Mouse (Mus musculus): ENCODE data around the gene Gtdc1. TPM values are rescaled to one million over a fixed set of nuclear protein-coding genes. Genes with fewer than 3 reads are reported as not detected.
A peak's percentile ranks its signal among the peaks of the same experiment; 100 is the strongest.

Gene Gtdc1
- polyA plus RNA-seq (2015; fragmentation: Nextera tagmentation; extraction: Ambion mirVana), result 15.6 and 18.9 TPM in 2 replicates

DNA sequence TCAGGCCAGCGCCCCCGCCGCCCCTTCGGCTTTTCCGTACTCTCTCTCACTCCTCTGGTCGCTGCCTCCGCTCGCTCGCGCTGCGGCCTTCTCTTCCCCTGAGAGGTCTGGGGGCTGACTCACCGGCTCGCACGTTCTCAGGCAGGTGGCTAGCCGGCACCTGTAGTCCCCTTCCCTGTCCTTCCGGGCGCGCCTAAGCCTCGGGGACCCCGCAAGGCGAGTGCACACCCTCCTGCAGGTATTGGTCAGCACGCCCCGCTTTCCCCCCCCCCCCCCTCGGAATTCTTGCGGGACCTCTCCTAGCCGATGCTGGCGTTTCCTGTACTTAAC is at the start of gene Gtdc1:
Gene Gtdc1, minus strand, starts transcription at position 176 of the 330 bp plus-strand sequence.
- H3K9me3 ChIP-seq, result no peaks in the 10 kb centered on the region
- ATAC-seq (ENCODE audit: low read depth), result peak; percentile 75; the same call in 1 of the 2 replicates
- peak within 1 kb of the TSS; percentile 76 for H3K4me3 ChIP-seq
- H3K36me3 ChIP-seq, result no peaks in the 10 kb centered on the region
- peaks cover 10% of the 10 kb centered on the region for H3K4me1 ChIP-seq (replicated peaks)
- 2% methylated on average over 22 of the region's 27 CpGs for WGBS
- peak within 1 kb of the TSS; percentile 78 for H3K4me2 ChIP-seq
- no peaks in the 10 kb centered on the region for H3K27me3 ChIP-seq
- H3K9ac ChIP-seq, result peak within 1 kb of the TSS; percentile 87
- H3K27ac ChIP-seq (replicated peaks), result peak within 1 kb of the TSS; percentile 95

DNA sequence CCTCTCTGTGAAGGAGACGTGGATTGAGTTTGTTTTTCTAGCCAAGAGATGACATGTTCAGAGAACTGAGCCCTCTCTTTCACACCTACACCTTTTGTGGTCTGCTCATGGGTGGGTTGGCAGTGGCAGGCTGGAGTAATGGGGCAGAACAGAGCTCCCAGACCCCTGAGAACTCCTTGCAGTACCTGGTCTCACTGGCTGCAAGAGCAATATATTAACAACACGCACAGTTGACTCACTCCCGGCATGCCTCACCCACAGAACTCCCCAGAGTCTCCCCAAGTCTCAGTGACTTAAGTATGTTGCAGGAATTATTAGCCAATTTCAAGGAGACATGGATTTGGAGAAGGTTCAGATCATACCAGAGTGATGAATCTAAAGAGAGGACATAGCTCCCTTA is 49.6 kb upstream of the Gtdc1 start:
- no peak for ATAC-seq (ENCODE audit: low read depth)

DNA sequence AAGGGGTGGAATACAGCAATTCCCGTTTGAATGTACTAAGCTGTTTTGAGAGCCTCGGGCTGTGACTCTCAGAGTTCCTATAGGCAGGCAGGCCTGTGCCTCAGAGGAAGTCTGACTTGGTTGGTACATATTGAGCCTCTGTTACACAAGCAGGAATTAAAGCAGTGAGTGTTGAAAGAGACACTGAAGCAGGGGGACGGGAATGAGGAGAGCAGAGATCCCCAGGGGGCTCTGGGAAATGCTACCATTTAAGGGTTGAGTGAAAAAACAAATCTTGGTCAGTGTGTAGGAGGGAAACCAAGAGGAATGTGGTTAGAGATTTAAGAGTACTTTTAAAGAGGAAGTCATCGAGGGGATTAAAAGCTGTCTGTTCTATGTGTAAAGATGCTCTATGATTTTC is 49.0 kb upstream of the Gtdc1 start:
- Histone ChIP-seq H3K4me2 (no peak overlapping the region), H3K4me1 (replicated peaks) (peaks cover 15% of the 10 kb centered on the region), H3K9me3 (no peaks in the 10 kb centered on the region), H3K27ac (replicated peaks) (no peak overlapping the region), H3K36me3 (no peaks in the 10 kb centered on the region), H3K27me3 (no peaks in the 10 kb centered on the region), H3K4me3 (no peak overlapping the region), H3K9ac (no peak overlapping the region)
- 44% methylated on average over 4 of the region's 4 CpGs for WGBS
- ATAC-seq (ENCODE audit: low read depth), result no peak

More for the DNA sequence above, 49.6 kb upstream of the Gtdc1 start:
- WGBS, result 62% methylated on average over 3 of the region's 3 CpGs
- Histone ChIP-seq H3K4me3 (no peak overlapping the region), H3K9me3 (no peaks in the 10 kb centered on the region), H3K9ac (no peak overlapping the region), H3K4me2 (no peak overlapping the region), H3K36me3 (no peaks in the 10 kb centered on the region), H3K27me3 (no peaks in the 10 kb centered on the region), H3K4me1 (replicated peaks) (peaks cover 15% of the 10 kb centered on the region), H3K27ac (replicated peaks) (no peak overlapping the region)

DNA sequence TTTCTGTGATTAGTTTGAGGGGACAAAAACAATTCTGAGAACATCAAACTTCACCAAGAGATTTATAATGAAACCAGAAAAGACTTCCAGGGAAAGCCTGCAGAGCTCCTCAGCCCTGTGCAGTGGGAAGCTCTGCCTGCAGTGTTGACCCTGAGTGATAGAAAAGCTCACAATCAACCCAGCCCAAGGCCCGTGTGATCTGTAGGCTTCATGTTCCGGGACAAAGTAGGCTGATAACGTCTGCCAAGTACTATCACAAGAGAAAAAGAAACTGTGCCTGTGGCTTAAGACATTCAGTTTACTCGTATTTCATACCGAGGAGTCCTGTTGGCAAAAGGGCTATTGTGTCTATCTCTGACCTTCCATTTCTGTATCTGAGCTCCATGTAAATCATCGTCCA is 46.4 kb upstream of the Gtdc1 start:
- H3K9ac ChIP-seq, result no peak overlapping the region
- peaks cover 3% of the 10 kb centered on the region; the same call in 1 of the 2 replicates for H3K4me1 ChIP-seq (replicated peaks)
- no peak overlapping the region for H3K4me3 ChIP-seq
- H3K27ac ChIP-seq (replicated peaks), result no peak overlapping the region
- WGBS, result 87% methylated on average over 6 of the region's 6 CpGs
- no peaks in the 10 kb centered on the region for H3K27me3 ChIP-seq
- no peak overlapping the region for H3K4me2 ChIP-seq
- no peaks in the 10 kb centered on the region for H3K9me3 ChIP-seq
- H3K36me3 ChIP-seq, result no peaks in the 10 kb centered on the region
- no peak for ATAC-seq (ENCODE audit: low read depth)

DNA sequence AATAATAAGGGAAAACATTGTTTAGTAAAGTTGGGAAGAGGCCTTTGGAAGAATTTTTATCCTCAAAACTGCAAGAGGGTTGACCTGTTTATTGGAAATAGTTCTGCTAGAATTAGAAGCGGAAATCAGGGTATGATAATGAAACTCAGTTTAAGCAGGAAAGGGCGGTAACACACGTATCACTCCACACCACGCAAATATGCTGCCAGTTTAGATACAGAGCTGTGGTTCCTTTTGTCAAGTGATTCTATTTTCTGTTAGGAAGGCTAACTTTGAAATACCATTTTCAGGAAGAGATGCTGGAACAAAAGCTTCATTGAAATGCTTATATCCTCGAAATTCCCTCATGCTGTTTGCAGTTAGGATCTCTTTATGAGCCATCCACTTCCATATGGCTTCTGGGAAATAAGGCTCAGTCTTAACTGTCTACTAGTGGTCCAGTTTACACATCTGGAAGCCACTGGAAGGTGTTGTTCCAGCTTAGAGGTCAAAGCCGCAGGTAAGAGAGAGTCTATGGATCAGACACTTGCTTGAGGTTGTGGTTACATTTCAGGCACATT is 42.7 kb upstream of the Gtdc1 start:
- no peaks in the 10 kb centered on the region for H3K27me3 ChIP-seq
- H3K9me3 ChIP-seq, result no peaks in the 10 kb centered on the region
- WGBS, result 87% methylated on average over 6 of the region's 6 CpGs
- H3K36me3 ChIP-seq, result no peaks in the 10 kb centered on the region
- ATAC-seq (ENCODE audit: low read depth), result no peak
- no peak overlapping the region for H3K4me2 ChIP-seq
- no peak overlapping the region for H3K9ac ChIP-seq
- H3K4me1 ChIP-seq (replicated peaks), result no peaks in the 10 kb centered on the region
- no peak overlapping the region for H3K4me3 ChIP-seq
- no peak overlapping the region for H3K27ac ChIP-seq (replicated peaks)

DNA sequence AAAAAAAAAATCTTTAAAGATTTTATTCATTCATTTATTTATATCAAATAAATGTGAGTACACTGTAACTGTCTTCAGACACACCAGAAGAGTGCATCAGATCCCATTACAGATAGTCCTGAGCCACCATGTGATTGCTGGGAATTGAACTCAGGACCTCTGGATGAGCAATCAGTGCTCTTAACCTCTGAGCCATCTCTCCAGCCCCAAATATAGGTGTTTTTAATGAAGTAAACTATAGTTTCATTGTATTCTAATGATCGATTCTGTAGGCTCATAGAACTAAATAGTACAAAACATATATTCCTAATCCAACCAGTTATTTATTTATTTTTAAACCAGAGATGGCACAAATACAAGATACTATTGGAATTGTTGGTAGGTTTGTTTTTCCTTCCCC is 42.2 kb upstream of the Gtdc1 start:
- Histone ChIP-seq H3K4me2 (no peak overlapping the region), H3K9me3 (no peaks in the 10 kb centered on the region), H3K27me3 (no peaks in the 10 kb centered on the region), H3K4me3 (no peak overlapping the region), H3K4me1 (replicated peaks) (no peaks in the 10 kb centered on the region), H3K9ac (no peak overlapping the region), H3K27ac (replicated peaks) (no peak overlapping the region), H3K36me3 (no peaks in the 10 kb centered on the region)
- no peak for ATAC-seq (ENCODE audit: low read depth)
- WGBS, result 94% methylated on average over 1 of the region's 1 CpGs

DNA sequence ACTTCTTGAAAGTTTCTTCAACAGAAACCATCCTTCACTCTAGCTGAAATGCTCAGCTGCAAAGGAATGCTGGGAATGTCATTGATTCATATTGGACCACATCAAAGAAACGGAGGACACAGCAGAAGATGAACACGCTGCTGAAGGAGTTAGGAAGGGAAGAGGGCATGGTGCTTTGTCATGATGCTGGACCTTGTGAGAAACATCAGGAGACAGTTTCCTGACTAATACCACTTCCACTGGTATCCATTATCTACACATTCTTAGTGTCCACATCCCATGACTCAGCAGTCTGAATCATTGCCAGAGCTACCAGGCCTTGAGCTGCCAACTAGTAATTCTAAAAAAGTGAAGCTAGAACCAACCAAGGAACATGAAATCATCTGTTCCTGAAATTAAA is 41.8 kb upstream of the Gtdc1 start:
- Histone ChIP-seq H3K4me2 (no peak overlapping the region), H3K27ac (replicated peaks) (no peak overlapping the region), H3K4me1 (replicated peaks) (no peaks in the 10 kb centered on the region), H3K9me3 (no peaks in the 10 kb centered on the region), H3K36me3 (no peaks in the 10 kb centered on the region), H3K4me3 (no peak overlapping the region), H3K27me3 (no peaks in the 10 kb centered on the region), H3K9ac (no peak overlapping the region)
- WGBS, result 84% methylated on average over 2 of the region's 2 CpGs
- no peak for ATAC-seq (ENCODE audit: low read depth)

DNA sequence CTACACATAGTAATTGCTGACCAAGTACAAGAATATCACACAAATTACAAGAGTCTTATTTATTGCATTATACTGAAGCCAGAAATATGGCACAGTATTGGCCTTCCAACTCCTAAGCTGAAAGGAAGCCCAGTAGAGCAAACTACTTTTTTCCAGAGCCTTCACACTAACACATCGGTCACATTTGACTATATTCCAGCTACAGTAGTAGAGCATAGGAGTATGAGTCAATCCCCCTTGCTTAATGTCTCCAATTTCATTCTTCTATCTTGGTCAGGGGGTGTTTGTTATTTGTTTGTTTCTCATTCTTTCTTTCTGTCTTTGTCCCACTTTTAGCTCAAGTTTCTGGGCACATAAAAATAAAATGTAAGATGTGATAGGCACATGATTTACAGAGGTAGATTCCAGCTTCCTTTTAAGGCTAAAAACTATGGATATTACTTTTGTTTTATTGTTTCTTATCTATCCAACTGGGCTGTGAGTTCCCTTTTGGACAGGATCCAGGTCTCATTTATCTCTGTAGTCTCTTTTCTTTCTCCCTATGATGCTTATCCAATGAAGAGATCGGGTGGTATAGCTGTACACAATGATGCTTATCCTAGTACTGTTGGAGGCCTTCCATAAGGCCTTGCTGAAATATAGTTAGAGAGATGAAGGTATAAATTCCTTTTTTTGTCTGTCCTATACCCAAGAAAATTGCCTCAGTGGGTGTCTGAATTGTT is 38.5 kb upstream of the Gtdc1 start:
- ATAC-seq (ENCODE audit: low read depth), result no peak
- WGBS, result 65% methylated on average over 2 of the region's 2 CpGs
- no peak overlapping the region for H3K27ac ChIP-seq (replicated peaks)

DNA sequence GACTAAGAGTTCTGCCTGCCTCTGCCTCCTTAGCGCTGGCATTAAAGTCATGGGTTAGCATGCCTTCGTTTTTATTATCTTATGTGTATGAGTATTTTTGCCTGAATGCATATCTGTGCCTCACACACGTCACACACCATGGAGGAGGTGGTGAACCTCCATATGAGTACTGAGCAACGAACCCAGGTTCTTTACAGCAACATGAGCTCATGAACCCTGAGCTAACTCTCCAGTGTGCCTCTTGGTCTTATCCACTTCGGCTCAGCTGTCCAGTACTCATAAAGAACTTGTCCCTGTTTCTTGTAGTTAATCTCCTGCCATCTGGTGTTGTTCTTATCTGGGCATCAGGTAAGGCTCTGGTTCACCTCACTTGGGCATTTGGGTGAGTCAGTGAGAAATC is 35.2 kb upstream of the Gtdc1 start:
- Histone ChIP-seq H3K9me3 (no peaks in the 10 kb centered on the region), H3K4me1 (replicated peaks) (no peaks in the 10 kb centered on the region), H3K4me3 (no peak overlapping the region), H3K27ac (replicated peaks) (no peak overlapping the region), H3K4me2 (no peak overlapping the region), H3K27me3 (no peaks in the 10 kb centered on the region), H3K36me3 (no peaks in the 10 kb centered on the region), H3K9ac (no peak overlapping the region)
- WGBS, result 89% methylated on average over 5 of the region's 5 CpGs
- no peak for ATAC-seq (ENCODE audit: low read depth)

More for the DNA sequence above, 38.5 kb upstream of the Gtdc1 start:
- Histone ChIP-seq H3K4me3 (no peak overlapping the region), H3K27me3 (no peaks in the 10 kb centered on the region), H3K9me3 (no peaks in the 10 kb centered on the region), H3K36me3 (no peaks in the 10 kb centered on the region), H3K4me2 (no peak overlapping the region), H3K4me1 (replicated peaks) (no peaks in the 10 kb centered on the region), H3K9ac (no peak overlapping the region)

DNA sequence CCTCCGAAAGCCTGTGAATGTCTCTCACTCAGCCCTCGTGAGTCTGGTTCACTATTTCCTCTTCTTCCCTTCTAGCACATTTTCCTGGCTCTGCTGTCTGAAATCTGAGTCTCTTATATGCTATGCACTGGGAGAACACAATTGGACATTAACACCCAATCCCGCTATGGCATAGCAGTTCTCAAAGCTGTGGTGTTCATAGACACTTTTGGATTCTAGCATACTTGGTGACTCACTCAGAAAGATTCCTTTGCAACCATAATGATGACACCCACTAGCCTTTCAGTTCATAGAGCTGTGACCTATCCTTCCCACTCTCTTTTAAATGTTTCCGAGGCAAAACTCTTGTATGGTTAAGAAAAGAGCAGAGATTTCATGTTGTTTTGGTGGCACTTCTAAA is 33.7 kb upstream of the Gtdc1 start:
- H3K36me3 ChIP-seq, result no peaks in the 10 kb centered on the region
- H3K4me1 ChIP-seq (replicated peaks), result no peaks in the 10 kb centered on the region
- H3K9me3 ChIP-seq, result no peaks in the 10 kb centered on the region
- no peak overlapping the region for H3K27ac ChIP-seq (replicated peaks)
- H3K9ac ChIP-seq, result no peak overlapping the region
- H3K4me2 ChIP-seq, result no peak overlapping the region
- H3K4me3 ChIP-seq, result no peak overlapping the region
- no peaks in the 10 kb centered on the region for H3K27me3 ChIP-seq
- WGBS, result 92% methylated on average over 4 of the region's 4 CpGs
- no peak for ATAC-seq (ENCODE audit: low read depth)

DNA sequence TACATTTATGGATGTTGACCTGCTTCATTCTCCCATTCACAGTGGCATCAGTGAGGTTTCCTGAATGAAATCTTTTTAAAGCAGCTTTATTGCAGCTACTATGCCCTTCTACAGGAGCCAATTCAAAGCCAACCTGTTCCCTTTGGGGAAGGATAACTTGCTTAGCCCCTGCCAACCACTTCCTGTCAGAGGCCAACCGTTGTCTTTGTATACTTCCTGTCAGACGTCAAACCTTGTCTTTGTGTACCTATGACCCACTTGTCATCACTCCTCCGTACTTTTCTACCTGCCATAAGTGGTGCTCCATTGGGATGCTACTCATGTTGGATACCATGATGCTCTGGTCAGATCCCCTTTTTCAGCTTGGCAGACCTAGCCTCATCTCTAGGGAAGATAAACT is 33.1 kb upstream of the Gtdc1 start:
- Histone ChIP-seq H3K4me2 (no peak overlapping the region), H3K27me3 (no peaks in the 10 kb centered on the region), H3K36me3 (no peaks in the 10 kb centered on the region), H3K4me1 (replicated peaks) (no peaks in the 10 kb centered on the region), H3K9ac (no peak overlapping the region), H3K9me3 (no peaks in the 10 kb centered on the region), H3K27ac (replicated peaks) (no peak overlapping the region), H3K4me3 (no peak overlapping the region)
- WGBS, result 88% methylated on average over 3 of the region's 3 CpGs
- no peak for ATAC-seq (ENCODE audit: low read depth)

DNA sequence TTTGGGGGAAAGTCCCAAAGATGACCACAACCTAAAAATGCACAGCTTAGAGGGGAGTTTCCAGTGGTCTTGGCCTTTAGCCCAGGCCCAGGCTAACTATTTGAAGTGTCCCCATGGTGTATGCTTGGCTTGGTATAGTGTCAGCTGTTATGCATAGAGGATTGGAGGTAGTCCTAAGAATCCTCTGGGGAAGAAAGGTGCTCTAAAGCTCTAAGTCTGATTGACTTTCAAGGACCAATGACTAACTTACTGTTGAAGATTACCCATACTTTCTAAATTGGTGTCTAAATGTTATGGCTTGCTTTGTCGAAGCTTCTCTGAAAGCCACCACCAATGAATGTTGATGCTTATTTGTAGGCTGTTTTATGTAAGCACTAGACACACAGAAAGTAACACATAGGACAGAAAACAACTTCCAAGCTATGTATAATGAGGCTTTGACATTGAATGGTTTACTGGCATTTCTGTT is 29.9 kb upstream of the Gtdc1 start:
- no peak for ATAC-seq (ENCODE audit: low read depth)
- Histone ChIP-seq H3K4me3 (no peak overlapping the region), H3K36me3 (no peaks in the 10 kb centered on the region), H3K4me2 (no peak overlapping the region), H3K27ac (replicated peaks) (no peak overlapping the region), H3K4me1 (replicated peaks) (peaks cover 6% of the 10 kb centered on the region; the same call in 1 of the 2 replicates), H3K9ac (no peak overlapping the region), H3K27me3 (no peaks in the 10 kb centered on the region), H3K9me3 (no peaks in the 10 kb centered on the region)
- WGBS, result 95% methylated on average over 1 of the region's 1 CpGs

DNA sequence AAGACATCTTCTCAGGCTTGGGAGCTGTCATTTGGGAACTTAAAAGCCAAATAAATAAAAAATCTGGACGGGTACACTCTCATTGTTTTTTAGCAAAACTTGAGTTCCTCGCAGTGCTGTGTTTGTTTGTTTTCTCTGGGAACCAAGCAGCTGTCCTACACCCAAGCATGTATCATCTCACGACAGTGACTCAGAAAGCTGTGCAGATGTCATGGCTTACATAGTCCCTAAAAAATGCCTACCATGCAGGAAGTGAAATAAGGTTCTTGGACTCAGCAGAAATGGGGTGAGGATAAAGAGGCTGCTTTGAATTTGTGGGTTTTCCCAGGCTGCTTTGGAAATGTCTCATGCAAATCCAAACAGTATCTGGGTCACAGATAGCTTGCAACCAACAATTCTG is 28.8 kb upstream of the Gtdc1 start:
- Histone ChIP-seq H3K9ac (no peak overlapping the region), H3K4me3 (no peak overlapping the region), H3K36me3 (no peaks in the 10 kb centered on the region), H3K4me1 (replicated peaks) (peaks cover 6% of the 10 kb centered on the region; the same call in 1 of the 2 replicates), H3K27me3 (no peaks in the 10 kb centered on the region), H3K4me2 (no peak overlapping the region), H3K27ac (replicated peaks) (no peak overlapping the region), H3K9me3 (no peaks in the 10 kb centered on the region)
- WGBS, result 53% methylated on average over 3 of the region's 3 CpGs
- ATAC-seq (ENCODE audit: low read depth), result no peak

Data from neural tube, embryonic 13.5 days (tissue).